Mouse (Mus musculus): ENCODE data around the gene Iqschfp. TPM values are rescaled to one million over a fixed set of nuclear protein-coding genes. Genes with fewer than 3 reads are reported as not detected.
A peak's percentile ranks its signal among the peaks of the same experiment; 100 is the strongest.

Iqschfp gene
- total RNA-seq, 2 experiments from 2014 or later = 9.5 to 13.2 TPM

DNA sequence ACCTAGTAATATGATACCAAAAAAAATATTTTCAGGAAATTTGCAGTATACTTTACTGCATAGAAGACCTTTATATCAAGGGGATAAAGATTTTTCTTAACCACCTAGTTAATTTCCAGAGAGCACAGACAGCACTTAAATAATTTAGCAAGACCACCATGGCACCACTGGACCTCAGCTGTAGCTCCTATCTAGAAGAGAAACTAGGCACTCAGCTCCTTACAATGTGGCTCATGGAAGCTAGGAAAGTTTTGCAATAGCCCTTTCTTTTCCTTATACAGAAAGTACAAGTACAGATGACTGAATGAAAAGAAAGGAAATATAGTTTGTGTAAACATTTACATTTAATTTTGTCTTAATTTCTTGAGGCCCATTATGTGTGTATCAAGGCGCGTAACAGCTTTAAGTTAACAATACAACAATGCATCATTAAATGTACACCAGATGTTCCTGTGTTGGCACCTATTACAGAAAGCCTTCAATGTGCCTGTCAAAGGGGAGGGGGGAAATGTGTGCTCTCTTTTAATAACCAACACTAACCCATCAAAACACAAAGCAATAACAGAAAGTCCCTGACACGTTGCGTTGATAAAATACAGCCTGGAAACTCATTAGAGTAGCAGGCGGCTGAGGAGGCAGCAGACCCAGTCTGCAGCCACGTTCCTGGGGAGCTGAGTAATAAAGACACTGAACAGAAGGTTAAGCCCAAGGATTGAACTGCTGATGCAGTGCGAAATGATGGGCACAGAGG lies 391.0 kb downstream of the Iqschfp start:
- DNase-seq (ENCODE audit: low spot score in 2 of 2) = no peak
- intact Hi-C loops (cut with DNase I) = no loop called here

DNA sequence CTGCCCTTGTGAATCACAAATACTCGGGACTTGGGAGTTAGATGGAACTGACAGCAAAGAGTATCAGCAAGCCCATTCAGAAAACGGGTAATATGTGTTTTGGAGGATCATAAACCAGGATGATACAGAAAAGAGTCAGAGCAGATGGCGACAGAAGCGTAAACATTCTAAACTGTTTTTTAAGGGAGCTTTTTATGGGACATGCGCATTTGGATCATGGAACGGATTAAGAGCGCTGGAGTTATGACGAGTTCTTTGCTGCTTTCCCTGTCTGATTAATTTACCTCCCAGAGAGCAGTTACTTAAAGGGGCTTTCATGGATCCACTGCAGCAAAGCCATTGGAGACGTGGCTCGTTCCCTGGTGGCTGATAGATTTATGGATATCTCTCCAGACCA lies 391.6 kb downstream of the Iqschfp start:
- DNase-seq (ENCODE audit: low spot score in 2 of 2) = no peak

DNA sequence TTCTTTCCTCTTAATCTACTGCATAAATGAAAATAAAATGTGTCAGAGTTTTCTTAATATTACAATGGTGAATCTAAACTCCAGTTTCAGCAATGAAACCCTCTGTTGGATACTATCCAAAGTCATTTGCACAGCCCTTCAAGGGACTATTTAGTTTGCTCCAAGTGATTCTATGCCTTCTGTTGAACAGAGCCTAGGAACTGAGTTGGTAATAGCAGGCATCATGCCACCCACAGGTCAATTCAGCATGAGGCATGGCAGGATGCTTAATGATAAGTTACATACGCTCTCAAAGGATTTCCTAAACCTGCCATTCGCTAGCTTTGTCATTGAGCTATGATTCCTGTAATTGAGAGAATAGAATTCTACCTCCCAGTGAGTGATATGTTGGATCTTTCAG lies 392.5 kb downstream of the Iqschfp start:
- intact Hi-C loops (cut with DNase I) = no loop called here
- DNase-seq (ENCODE audit: low spot score in 2 of 2) = no peak

More for the DNA sequence above, 391.6 kb downstream of the Iqschfp start:
- intact Hi-C loops (cut with DNase I) = no loop called here

DNA sequence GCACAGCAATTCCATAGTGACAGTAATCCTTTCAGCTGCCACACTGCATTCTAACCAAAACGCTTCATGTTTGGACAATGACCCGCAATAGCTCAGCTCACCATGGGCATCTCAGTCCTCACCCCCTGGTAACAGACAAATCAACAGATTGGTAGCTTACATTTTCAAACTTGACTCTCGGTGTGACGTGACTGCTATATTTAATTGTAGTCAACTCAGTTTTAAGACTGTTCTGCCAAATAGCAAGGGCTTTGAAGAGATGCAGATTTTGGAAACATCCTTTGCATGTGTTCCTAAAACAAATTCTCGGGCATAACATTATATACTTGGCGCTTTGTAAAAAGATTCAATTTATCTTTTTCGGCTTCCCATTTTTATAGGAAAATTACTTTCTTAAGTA lies 404.7 kb downstream of the Iqschfp start:
- DNase-seq (ENCODE audit: low spot score in 2 of 2) = peak in 1 of 2 experiments; percentile 8
- intact Hi-C loops (cut with DNase I) = no loop called here

DNA sequence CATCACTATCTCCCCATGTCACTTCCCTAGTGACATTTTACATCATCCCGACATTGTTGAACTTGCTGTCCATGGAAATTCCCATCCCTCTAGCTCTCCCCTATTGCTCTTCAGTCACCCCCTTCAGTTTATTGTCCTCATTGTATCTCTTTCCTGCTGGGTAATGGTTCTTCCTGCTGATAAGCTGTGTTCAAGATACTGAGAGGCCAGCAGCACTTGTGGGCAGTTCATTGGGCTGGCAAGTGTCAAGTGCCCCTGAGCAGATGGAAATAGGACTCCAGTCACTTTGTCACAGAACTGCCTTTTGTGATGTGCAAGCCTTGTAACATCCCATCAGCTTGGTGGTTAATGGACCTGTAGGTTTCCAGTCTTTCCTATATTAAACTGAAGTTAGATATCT lies 413.6 kb downstream of the Iqschfp start:
- intact Hi-C loops (cut with DNase I) = no loop called here

DNA sequence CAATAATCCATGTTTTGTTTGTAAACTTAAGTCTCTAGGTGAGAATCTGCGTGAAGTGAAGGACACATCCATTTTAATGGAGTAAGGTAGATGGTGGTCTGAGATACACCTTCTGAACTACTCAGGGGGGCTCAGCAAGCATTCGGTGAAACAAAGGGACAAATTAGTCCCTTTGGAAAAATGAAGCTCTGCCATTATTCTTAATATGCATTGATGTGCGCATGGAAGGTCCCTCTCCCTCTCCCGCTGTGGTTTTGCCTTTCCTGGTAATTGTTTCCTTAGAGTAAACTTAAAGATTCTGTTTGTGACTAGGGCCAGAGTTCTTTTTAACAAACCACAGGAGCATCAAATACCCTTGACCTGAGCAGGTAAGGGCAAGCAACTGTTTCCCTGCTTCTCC lies 414.7 kb downstream of the Iqschfp start:
- DNase-seq (ENCODE audit: low spot score in 2 of 2) = no peak
- intact Hi-C loops (cut with DNase I) = no loop called here

More for the DNA sequence above, 413.6 kb downstream of the Iqschfp start:
- no peak for DNase-seq (ENCODE audit: low spot score in 2 of 2)

DNA sequence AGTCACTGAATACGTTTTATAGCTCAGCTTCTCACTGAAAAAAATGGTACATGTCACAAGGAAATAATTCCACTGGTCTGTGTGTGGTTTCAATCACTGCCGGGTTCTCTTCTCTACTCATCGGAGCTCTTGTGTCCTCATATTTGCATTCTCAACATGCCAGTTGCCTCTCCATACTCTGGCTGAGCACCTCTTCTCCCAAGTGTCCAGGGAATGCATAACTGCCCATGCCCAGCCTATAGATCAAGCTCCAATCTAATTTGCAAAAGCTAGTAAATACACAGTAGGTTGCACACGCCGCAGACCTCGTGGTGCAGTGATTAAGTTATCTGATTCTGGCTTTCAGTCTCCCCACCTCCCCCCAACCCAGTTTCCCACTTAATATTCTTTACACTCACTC lies 433.5 kb downstream of the Iqschfp start:
- intact Hi-C loops (cut with DNase I) = no loop called here
- DNase-seq (ENCODE audit: low spot score in 2 of 2) = no peak

DNA sequence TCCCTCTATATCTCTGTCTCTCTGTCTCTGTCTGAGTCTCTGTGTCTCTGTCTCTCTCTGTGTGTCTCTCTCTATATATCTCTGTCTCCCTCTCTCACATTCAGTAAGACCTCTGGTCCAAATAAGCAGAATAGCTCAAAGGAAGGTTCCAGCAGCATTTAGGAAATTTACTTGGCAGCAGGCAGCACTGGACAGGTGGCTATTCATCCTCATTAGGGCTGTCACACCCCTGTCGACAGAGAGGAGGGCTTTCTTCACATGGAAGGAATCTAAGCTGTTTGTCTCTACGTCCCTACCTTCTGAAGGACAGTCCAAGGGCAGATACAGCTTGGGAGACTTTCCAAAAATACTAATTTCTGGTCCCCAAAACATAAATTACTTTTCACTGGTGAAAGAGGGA lies 440.5 kb downstream of the Iqschfp start:
- intact Hi-C loops (cut with DNase I) = no loop called here
- DNase-seq (ENCODE audit: low spot score in 2 of 2) = no peak

DNA sequence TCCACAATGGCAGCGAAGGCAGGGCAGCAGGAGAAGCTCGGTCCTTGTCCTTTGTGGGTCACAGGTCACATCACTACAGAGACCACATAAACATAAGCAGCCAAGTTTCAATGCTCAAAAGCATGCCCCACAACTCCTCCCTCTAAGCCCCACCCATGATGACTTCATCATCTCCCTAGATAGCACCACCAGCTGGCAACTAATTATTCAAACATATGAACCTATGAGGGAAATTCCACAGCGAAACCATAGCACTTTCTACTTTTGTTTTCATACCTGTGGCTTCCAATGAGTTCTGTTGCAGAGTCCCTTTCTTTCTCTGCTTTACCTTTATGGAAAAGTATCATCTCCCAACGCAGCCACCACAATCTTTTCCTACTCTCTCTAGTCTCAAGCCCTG lies 443.5 kb downstream of the Iqschfp start:
- DNase-seq (ENCODE audit: low spot score in 2 of 2) = no peak
- intact Hi-C loops (cut with DNase I) = no loop called here

DNA sequence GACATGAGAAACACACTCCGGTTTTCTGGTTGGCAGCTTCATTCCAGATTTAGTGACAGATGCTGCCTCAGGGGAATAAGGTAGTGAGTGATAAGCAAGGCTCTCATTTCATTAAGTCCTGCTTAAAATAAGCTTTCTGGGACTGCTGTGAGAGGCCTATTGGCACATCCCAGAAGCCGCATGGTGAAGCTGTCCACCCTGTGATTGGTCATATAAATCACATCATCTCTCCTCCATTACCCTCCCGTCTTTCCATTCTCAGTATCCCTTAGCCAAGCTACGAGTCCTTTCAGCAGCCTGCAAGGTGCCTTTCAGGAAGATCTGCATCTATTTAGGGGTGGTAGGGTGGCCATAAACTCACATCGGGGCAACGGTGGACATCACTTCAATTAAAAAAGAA lies 458.6 kb downstream of the Iqschfp start:
- intact Hi-C loops (cut with DNase I) = no loop called here
- DNase-seq (ENCODE audit: low spot score in 2 of 2) = no peak

DNA sequence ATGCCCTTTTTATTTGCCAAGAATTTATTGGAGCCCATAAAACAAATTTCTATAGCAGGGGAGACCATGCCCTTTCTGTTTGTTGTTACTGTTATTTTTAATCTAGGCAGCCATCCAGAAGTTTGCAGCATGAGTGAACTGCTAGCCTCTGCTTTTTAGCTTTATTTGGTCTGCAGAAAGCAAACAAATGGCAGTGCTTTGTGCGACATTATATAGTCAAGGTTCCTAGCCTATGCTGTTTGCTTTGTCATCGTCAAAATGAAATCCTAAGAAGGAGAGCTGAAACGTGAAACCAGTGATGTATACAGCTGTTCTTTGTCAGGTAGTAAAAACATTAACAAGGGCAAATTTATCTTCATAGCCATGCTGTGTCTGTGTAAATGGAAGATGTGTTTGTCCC lies 459.4 kb downstream of the Iqschfp start:
- DNase-seq (ENCODE audit: low spot score in 2 of 2) = no peak
- intact Hi-C loops (cut with DNase I) = no loop called here

DNA sequence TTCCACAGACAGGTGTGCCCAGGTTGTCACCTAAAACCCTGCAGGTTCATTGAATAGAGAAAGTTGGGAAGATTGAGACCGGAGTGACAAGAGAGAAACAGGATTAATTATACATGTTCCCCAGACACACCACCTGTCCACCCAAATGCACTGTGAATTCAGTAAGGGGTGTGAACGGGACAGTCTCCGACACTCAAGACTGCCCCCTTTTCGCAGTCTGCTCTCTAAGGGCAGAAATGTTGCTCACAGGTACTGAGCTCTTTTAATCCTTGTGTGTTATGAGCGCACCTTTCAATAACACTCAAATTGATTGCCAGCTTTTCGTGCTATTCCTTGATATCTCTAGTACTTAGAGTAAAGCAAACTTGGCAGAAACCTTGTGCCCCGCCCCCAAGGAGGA lies 460.9 kb downstream of the Iqschfp start:
- intact Hi-C loops (cut with DNase I) = no loop called here
- DNase-seq (ENCODE audit: low spot score in 2 of 2) = no peak

DNA sequence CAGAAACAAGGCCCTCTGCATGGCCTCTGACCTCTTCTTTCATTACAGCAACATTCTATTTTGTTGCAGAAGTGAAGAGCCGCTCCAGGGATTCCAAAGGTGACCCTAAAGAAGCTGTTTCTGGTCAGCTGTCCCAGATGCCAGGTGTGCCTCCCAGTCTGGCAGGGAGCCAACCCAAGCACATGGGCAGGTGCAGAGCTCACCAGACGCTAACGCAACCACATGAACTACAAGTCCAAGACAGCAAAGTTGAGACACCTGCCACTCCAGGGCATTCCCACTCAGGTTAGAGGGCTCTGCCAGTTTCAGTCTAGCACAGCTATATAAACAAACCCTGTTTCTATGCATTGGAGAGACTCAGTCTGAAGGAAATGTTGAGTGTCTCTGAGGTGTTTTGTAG lies 461.5 kb downstream of the Iqschfp start:
- intact Hi-C loops (cut with DNase I) = no loop called here
- no peak for DNase-seq (ENCODE audit: low spot score in 2 of 2)

DNA sequence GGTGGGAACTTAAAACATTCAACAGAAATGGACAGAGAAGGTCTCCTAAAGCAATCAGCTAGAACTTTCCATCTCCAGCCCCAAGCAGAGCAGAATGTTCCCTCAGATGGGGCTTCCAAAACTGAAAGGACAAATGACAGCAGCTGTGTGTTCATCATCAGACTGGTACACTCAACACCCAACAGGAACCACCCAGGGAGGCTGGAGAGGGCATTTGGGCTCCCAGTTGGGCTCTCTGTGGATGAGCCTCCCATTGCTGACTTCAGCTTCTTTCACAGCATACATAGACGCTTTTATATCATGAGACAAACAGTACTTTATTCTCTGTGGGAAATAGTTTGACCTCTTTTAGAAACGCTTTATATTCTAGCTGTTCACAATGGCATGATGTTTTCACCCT lies 464.5 kb downstream of the Iqschfp start:
- intact Hi-C loops (cut with DNase I) = no loop called here
- DNase-seq (ENCODE audit: low spot score in 2 of 2) = no peak

DNA sequence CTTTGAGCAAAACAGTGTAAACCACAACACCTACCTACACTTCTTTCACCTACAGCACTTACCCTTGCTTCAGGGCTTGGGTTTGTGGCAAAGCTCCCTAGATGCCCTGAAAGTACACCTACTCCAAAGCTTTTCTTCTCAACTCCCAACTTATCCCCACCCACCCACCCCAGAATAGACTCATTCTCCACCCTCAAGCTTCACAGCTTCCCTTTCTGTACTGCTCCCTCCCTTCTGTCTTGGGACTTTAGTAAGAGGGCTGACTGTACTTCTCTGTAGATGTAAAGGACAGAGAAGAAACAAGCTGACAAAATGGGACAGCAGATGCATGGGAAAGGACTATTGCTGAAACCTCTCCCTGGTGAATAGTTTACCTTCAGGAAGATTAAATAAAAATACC lies 476.0 kb downstream of the Iqschfp start:
- intact Hi-C loops (cut with DNase I) = no loop called here

DNA sequence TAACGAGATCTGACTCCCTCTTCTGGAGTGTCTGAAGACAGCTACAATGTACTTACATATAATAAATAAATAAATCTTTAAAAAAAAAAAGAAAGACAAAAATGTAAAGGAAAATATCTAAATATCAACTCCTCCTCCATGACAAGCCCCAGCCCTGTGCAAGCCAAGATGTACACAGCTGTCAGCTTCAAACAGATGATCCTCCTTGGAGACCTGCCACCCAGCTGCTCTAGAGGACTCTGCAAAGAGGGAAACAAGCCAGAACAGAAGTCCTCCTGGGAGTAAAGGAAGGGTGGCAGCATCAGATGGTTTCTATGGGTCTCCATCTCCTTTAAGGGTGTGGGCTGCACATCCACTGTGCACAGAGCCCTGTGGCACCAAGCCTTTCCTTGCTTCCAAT lies 480.9 kb downstream of the Iqschfp start:
- no peak for DNase-seq (ENCODE audit: low spot score in 2 of 2)
- intact Hi-C loops (cut with DNase I) = no loop called here

More for the DNA sequence above, 476.0 kb downstream of the Iqschfp start:
- DNase-seq (ENCODE audit: low spot score in 2 of 2) = peak in 1 of 2 experiments; percentile 14

DNA sequence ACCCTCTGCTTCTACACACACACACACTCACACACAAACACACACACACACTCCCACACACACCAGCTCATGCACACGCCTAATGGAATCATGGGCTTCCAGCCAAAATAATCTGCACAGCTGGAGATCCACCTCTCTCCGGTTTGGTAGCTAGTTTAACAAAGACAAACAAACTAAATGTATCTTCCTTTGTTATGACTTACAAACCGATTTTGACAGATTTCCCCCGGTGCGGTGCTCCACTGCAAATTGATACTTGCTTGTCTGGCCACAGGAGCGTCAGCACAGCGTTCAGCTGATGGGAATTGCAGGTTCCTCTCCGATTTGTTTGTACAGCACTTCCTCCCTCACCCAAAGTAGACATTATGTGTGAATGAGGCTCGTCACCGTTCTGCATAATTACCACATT lies 483.1 kb downstream of the Iqschfp start:
- DNase-seq (ENCODE audit: low spot score in 2 of 2) = no peak
- intact Hi-C loops (cut with DNase I) = no loop called here

DNA sequence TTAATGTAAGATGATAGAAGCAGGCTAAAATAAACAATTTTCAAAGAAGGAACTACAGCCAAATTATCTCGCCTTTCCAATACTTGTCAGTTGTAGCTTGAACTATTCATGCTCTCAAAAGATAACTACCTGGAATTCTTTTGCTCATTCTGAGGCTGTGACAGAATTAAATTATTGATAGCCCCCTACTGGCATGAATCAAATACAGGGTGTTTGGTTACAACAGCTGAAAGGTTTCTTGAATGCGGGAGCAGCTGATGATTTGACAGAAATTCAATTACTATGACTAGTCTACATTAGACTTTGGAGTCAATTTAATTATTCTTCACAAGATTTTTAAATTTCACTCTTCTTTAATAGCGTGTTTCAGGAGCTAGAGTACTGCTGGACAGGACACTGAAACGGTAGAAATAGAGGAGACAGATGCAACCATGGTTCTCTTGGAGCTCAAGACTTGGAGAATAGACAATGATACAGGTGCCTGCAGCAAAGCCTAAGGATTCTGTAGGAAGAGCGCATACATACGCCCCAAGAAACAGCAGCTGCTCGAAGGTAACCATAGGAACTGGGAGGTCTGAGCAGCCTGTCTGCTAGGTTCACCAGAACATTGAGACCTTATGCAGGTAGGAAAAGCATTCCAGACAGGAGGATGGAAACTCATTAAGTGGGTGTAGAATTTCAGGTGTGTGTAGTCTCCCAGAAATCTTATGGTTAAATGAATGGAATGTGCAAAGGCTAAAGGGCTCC lies 485.6 kb downstream of the Iqschfp start:
- intact Hi-C loops (cut with DNase I) = no loop called here
- DNase-seq (ENCODE audit: low spot score in 2 of 2) = no peak

DNA sequence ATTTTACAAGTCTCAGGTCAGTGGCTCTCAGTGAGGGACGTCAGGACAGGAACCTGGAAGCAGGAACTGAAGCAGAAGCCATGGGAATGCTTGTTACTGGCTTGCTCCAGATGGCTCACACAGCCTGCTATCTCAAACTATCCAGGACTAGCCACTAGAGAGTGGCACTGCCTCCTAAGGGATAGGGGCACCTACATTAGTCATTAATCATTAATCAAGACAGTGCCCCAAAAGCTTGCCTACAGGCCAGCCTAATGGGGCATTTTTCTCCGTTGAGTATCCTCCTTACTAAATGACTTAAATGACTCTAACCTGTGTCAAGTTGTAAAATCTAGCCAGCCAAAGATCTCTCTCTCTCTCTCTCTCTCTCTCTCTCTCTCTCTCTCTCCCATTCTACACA lies 486.8 kb downstream of the Iqschfp start:
- no peak for DNase-seq (ENCODE audit: low spot score in 2 of 2)
- intact Hi-C loops (cut with DNase I) = no loop called here

DNA sequence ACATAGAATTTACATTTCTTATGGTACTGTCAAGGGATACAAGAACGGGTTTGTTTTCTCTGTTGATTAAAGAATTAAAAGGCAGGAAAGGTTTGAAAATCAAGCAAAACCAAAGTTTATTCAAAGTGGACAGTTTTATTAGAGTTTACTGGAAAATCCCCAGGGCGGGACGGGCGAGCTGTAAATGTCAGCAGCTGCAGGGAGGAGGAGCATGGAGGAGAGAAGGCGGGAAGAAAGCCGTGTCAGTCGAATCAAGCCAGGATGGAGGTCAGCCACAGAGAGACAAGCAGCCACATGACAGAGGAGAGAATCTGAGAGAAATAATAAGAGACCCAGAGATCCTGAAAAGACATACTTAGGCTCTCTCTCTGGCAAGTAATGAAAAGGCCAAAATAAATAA lies 487.2 kb downstream of the Iqschfp start:
- DNase-seq (ENCODE audit: low spot score in 2 of 2) = no peak
- intact Hi-C loops (cut with DNase I) = no loop called here

DNA sequence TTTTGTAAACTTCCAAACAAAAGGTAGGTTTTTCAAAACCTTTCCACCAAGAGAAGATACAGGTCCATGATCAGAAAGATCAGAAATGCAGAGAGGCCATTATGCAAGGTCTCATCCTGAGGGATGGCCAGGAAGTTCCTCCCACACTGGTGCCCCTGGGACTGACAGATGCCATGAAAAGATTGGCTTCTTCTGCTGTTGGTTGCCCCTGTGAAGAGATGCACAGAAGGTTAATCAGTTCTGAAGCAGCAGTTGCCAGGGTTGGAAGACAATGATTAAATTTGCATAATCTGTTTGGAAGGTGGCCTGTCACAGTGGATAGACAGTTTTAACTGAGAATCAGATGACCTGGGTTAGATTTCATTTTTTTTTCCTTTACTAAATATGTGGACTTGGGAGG lies 491.6 kb downstream of the Iqschfp start:
- intact Hi-C loops (cut with DNase I) = no loop called here

More for the DNA sequence above, 491.6 kb downstream of the Iqschfp start:
- no peak for DNase-seq (ENCODE audit: low spot score in 2 of 2)
